Mouse (Mus musculus) kidney, embryonic 14.5 days (tissue): ENCODE measurements around the gene Tctn3. TPM values are rescaled to one million over a fixed set of nuclear protein-coding genes. Genes with fewer than 3 reads are reported as not detected.

Source experiments
- polyA plus RNA-seq: library from polyadenylated mRNA; unstranded; fragments of >200 nt; fragmentation: Nextera tagmentation; extraction: Ambion mirVana; gene quantifications from 2 replicates; pipeline ENCODE4 v1.2.1, GENCODE M21; 2014

The Tctn3 gene
- polyA plus RNA-seq, 1 experiment from 2014 or later = 10.0 TPM

Other genes with a start within 250 kb of the Tctn3 start
- 39.3 and 49.5 TPM in 2 replicates for gene Sorbs1, start 98.5 kb downstream of the Tctn3 start, polyA plus RNA-seq
- gene Aldh18a1, start 23.8 kb downstream of the Tctn3 start, polyA plus RNA-seq = 29.3 and 51.6 TPM in 2 replicates
- gene Entpd1, start 133 bp upstream of the Tctn3 start, polyA plus RNA-seq = 3.0 and 5.4 TPM in 2 replicates
- gene Cc2d2b, start 136.5 kb upstream of the Tctn3 start, polyA plus RNA-seq = 0.39 TPM in 1 of 2 replicates, not detected in the other
- gene Ccnj, start 219.0 kb upstream of the Tctn3 start, polyA plus RNA-seq = 6.7 and 13.4 TPM in 2 replicates